Mouse (Mus musculus) hindbrain, embryonic 15.5 days (tissue): ENCODE data around the gene Ift172. TPM values are rescaled to one million over a fixed set of nuclear protein-coding genes. Genes with fewer than 3 reads are reported as not detected.

ENCODE experiments used
- polyA plus RNA-seq: library from polyadenylated mRNA; unstranded; fragments of >200 nt; fragmentation: Nextera tagmentation; extraction: Ambion mirVana; gene quantifications from 2 replicates; pipeline ENCODE4 v1.2.1, GENCODE M21; 2015

Gene Ift172
- polyA plus RNA-seq, 1 experiment from 2014 or later = 40.0 TPM

Other genes starting within 250 kb of the Ift172 start
- 161 and 176 TPM in 2 replicates for gene Atraid, start 242.8 kb downstream of the Ift172 start, polyA plus RNA-seq
- 26.1 and 26.3 TPM in 2 replicates for gene Slc5a6, start 242.2 kb downstream of the Ift172 start, polyA plus RNA-seq
- 15.7 and 16.9 TPM in 2 replicates for gene Cad, start 236.3 kb downstream of the Ift172 start, polyA plus RNA-seq
- gene Dnajc5g, start 184.8 kb downstream of the Ift172 start, polyA plus RNA-seq = not detected in 2 replicates
- gene Slc30a3, start 182.9 kb downstream of the Ift172 start, polyA plus RNA-seq = 36.2 and 46.7 TPM in 2 replicates
- gene Trim54, start 174.4 kb downstream of the Ift172 start, polyA plus RNA-seq = not detected in 2 replicates
- gene Ucn, start 152.3 kb downstream of the Ift172 start, polyA plus RNA-seq = not detected in 2 replicates
- gene Mpv17, start 136.9 kb downstream of the Ift172 start, polyA plus RNA-seq = 54.0 and 60.1 TPM in 2 replicates
- gene Gm29609, start 111.2 kb downstream of the Ift172 start, polyA plus RNA-seq = 1.6 and 2.7 TPM in 2 replicates
- 62.9 and 67.1 TPM in 2 replicates for gene Gtf3c2, start 111.0 kb downstream of the Ift172 start, polyA plus RNA-seq
- 115 and 118 TPM in 2 replicates for gene Snx17, start 97.9 kb downstream of the Ift172 start, polyA plus RNA-seq
- 76.1 and 86.9 TPM in 2 replicates for gene Eif2b4, start 97.7 kb downstream of the Ift172 start, polyA plus RNA-seq
- 16.2 and 17.4 TPM in 2 replicates for gene Zfp513, start 88.8 kb downstream of the Ift172 start, polyA plus RNA-seq
- 171 and 182 TPM in 2 replicates for gene Ppm1g, start 70.4 kb downstream of the Ift172 start, polyA plus RNA-seq
- gene Nrbp1, start 50.3 kb downstream of the Ift172 start, polyA plus RNA-seq = 163 and 171 TPM in 2 replicates
- gene Gm9970, start 49.9 kb downstream of the Ift172 start, polyA plus RNA-seq = 0.63 and 1.4 TPM in 2 replicates
- gene Krtcap3, start 39.4 kb downstream of the Ift172 start, polyA plus RNA-seq = 2.6 and 3.6 TPM in 2 replicates
- gene Fndc4, start 5.0 kb upstream of the Ift172 start, polyA plus RNA-seq = 103 and 114 TPM in 2 replicates
- gene Gckr, start 6.3 kb upstream of the Ift172 start, polyA plus RNA-seq = 0.19 and 0.24 TPM in 2 replicates
- 113 and 117 TPM in 2 replicates for gene Zfp512, start 161.3 kb upstream of the Ift172 start, polyA plus RNA-seq
- not detected in 2 replicates for gene 4930548H24Rik, start 194.6 kb upstream of the Ift172 start, polyA plus RNA-seq
- 80.6 and 85.6 TPM in 2 replicates for gene Gpn1, start 203.6 kb upstream of the Ift172 start, polyA plus RNA-seq
- 31.8 and 32.0 TPM in 2 replicates for gene Slc4a1ap, start 235.9 kb upstream of the Ift172 start, polyA plus RNA-seq
- gene Supt7l, start 236.7 kb upstream of the Ift172 start, polyA plus RNA-seq = 24.4 and 25.9 TPM in 2 replicates